Mouse (Mus musculus) small intestine, adult 2 months (tissue): Measurements from ENCODE around the gene Prdx6.

ENCODE experiments used
- CTCF ChIP-seq: fragments of 200-500 bp; IDR thresholded peaks from 2 replicates; pipeline ENCODE4 v1.5.1; 2012; ENCODE audit warnings: low read depth, mild to moderate bottlenecking, control low read depth, inconsistent platforms, low read length, moderate library complexity, mixed read lengths; ENCODE audit not compliant: insufficient replicate concordance, insufficient read length; ENCODE audit errors: extremely low read depth
- POLR2A ChIP-seq: fragments of 200-500 bp; IDR thresholded peaks from 2 replicates; pipeline ENCODE4 v1.6.1; 2012; ENCODE audit warnings: low read depth, mild to moderate bottlenecking, control low read depth, inconsistent platforms, low read length, moderate library complexity

DNA sequence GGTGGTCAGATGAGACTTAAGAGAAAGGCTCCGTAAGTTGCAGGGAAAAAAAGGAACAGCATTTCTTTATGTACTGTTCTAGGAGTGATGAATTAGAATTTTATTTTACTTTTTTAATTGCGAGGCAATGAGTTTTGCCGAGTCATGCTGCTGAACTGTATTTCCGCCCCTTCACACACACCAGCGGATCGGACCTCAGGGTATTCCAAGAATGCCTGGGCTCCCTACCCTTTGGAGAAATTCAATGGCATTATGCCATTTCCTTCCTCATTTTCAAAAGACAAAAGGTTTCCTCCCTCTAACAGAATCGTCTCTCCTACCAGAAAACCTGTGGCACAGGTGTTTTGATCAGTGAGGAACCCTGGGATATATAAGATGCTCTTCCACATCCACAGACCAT, 2.3 kb downstream of the Prdx6 start:
- TF ChIP-seq CTCF (no peak), POLR2A (no peak)
